Mouse (Mus musculus): Measurements from ENCODE around the gene Psmb4. TPM values are rescaled to one million over a fixed set of nuclear protein-coding genes. Genes with fewer than 3 reads are reported as not detected.

Psmb4 gene
- total RNA-seq, 2 experiments from 2014 or later = 338 to 350 TPM

Other genes starting within 250 kb of the Psmb4 start
- gene Gm10972, start 243.8 kb downstream of the Psmb4 start, total RNA-seq (2021) = not detected
- 10 to 100 TPM; 10.5 to 11.6 TPM for gene Tuft1, start 228.1 kb downstream of the Psmb4 start, total RNA-seq (2021)
- 1 to 10 TPM; 5.4 to 9.6 TPM for gene Selenbp2, start 193.4 kb downstream of the Psmb4 start, total RNA-seq (2021)
- gene Cgn, start 100.5 kb downstream of the Psmb4 start, total RNA-seq (2021) = 1 to 10 TPM in 1 of 2 experiments, under 1 TPM in 1; 0.79 to 1.4 TPM
- 10 to 100 TPM; 28.1 to 32.8 TPM for gene Pogz, start 49.4 kb downstream of the Psmb4 start, total RNA-seq (2021)
- gene Selenbp1, start 46.1 kb upstream of the Psmb4 start, total RNA-seq (2021) = 10 to 100 TPM; 40.5 to 81.7 TPM
- 10 to 100 TPM; 24.0 to 24.6 TPM for gene Rfx5, start 67.1 kb upstream of the Psmb4 start, total RNA-seq (2021)
- gene Pi4kb, start 87.8 kb upstream of the Psmb4 start, total RNA-seq (2021) = 10 to 100 TPM; 61.8 to 62.9 TPM
- 10 to 100 TPM; 23.1 to 37.7 TPM for gene Zfp687, start 128.5 kb upstream of the Psmb4 start, total RNA-seq (2021)
- 100 to 1,000 TPM; 284 to 331 TPM for gene Psmd4, start 155.7 kb upstream of the Psmb4 start, total RNA-seq (2021)
- gene Pip5k1a, start 220.0 kb upstream of the Psmb4 start, total RNA-seq (2021) = 10 to 100 TPM; 41.8 to 58.9 TPM
- 10 to 100 TPM; 56.1 to 63.3 TPM for gene Vps72, start 224.1 kb upstream of the Psmb4 start, total RNA-seq (2021)
- 1 to 10 TPM in 1 of 2 experiments, under 1 TPM in 1; 0.66 to 1.4 TPM for gene Tmod4, start 237.5 kb upstream of the Psmb4 start, total RNA-seq (2021)
- gene Scnm1, start 247.1 kb upstream of the Psmb4 start, total RNA-seq (2021) = 10 to 100 TPM; 33.8 to 35.4 TPM
- gene Lysmd1, start 247.1 kb upstream of the Psmb4 start, total RNA-seq (2021) = 1 to 10 TPM; 8.3 to 9.7 TPM

Measured in adrenal gland, postnatal 36 days (tissue).